Mouse (Mus musculus): ENCODE measurements around the gene Zfp365. TPM values are rescaled to one million over a fixed set of nuclear protein-coding genes. Genes with fewer than 3 reads are reported as not detected.

Gene Zfp365
- polyA plus RNA-seq, 1 experiment, result 33.0 TPM

DNA sequence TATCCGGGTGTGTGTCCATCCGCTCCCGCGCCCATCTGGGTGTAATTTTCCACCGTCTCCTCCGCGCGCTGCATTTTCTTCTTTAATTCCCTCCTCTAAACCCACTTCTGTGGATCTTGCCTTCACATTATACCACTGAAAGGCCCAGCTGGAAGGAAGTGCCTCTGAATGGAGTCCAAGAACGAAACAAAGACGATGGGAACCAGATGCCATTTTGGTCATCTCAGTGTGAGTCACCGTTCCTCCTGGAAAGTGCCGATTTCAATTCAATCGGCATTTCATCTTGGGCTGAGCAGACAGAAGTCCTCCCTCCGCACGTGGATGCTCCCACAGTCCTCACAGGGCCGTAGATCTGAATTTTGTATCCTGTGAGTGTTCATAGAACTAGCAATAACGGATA, 76.0 kb downstream of the Zfp365 start:
- H3K9me3 ChIP-seq (replicated peaks; ENCODE audit: control insufficient read depth, insufficient read depth, low read length, poor library complexity, severe bottlenecking), result no peaks in the 10 kb centered on the region
- no peak overlapping the region for H3K9ac ChIP-seq (ENCODE audit: low read depth, poor library complexity, severe bottlenecking)
- no peaks in the 10 kb centered on the region for H3K4me1 ChIP-seq (ENCODE audit: control insufficient read depth, insufficient read depth, low read length)
- H3K27ac ChIP-seq (ENCODE audit: insufficient read depth, low read length), result no peak overlapping the region
- H3K27me3 ChIP-seq (ENCODE audit: control insufficient read depth, insufficient read depth, low read length, poor library complexity, severe bottlenecking), result no peaks in the 10 kb centered on the region
- TF ChIP-seq POLR2A (IDR thresholded peaks at IDR 0.05; ENCODE audit: insufficient read depth, low read length) (no peak), CTCF (IDR thresholded peaks at IDR 0.05; ENCODE audit: low read depth, low read length) (no peak), EP300 (IDR thresholded peaks at IDR 0.05; ENCODE audit: insufficient read depth, low read depth, low read length) (no peak)
- no peaks in the 10 kb centered on the region for H3K36me3 ChIP-seq (ENCODE audit: control insufficient read depth, insufficient read depth, low read length, poor library complexity, severe bottlenecking)
- H3K4me3 ChIP-seq (ENCODE audit: low read depth, low read length), result no peak overlapping the region

Other genes starting within 250 kb of the Zfp365 start
- 16.4 and 19.4 TPM in 2 replicates for gene Rtkn2, start 66.9 kb upstream of the Zfp365 start, polyA plus RNA-seq (2011; ENCODE audit: insufficient read depth, insufficient read length, low read depth, missing spikeins)

All from ES-Bruce4 (cell line).